Mouse (Mus musculus): Measurements from ENCODE around the gene Sirpa. TPM values are rescaled to one million over a fixed set of nuclear protein-coding genes. Genes with fewer than 3 reads are reported as not detected.
A peak's percentile ranks its signal among the peaks of the same experiment; 100 is the strongest.

The Sirpa gene
- 26.9 and 28.1 TPM in 2 replicates for polyA plus RNA-seq (2015; fragmentation: Nextera tagmentation; extraction: Ambion mirVana)

DNA sequence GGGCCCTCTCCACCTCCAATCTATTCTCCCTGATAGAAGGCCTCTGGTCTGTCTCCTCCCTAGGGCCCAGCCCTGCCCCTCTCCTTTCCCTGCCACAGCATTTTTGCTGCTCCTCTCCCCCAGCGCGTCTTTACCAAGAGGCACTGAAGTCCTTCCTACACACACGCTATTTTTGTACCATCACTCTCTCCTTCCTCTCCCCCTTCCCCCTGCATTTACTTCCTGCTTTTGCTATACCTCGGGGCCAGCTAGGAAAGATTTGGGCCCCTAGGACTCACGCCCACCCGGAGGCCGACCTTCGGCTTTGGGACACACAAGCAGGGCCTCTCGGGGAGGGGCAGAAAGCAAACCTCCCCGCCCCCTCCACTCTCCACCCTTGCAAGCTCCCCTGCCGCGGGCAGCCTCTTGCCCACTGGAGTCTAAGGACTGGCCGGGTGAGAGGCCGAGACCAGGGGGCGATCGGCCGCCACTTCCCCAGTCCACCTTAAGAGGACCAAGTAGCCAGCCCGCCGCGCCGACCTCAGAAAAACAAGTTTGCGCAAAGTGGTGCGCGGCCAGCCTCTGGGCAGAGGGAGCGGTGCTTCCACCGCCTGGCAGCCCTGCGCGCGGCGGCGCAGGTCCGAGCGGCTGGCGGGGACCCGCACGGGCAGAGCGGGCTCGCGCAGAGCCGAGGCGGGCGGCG, at the start of gene Sirpa:
TSS of gene Sirpa (plus strand) at position 377 of the 682 bp plus-strand sequence.
- no peaks in the 10 kb centered on the region for H3K9me3 ChIP-seq (ENCODE audit: low read length)

GRCm38 (mm10) chr2:129544448-129544847, 48.2 kb upstream of the Sirpa start:
- Histone ChIP-seq H3K9ac (replicated peaks) (no peak overlapping the region), H3K36me3 (replicated peaks; ENCODE audit: insufficient read depth, low read length) (no peaks in the 10 kb centered on the region), H3K4me2 (ENCODE audit: low read depth, low read length) (no peak overlapping the region), H3K4me3 (ENCODE audit: low read depth, low read length) (no peak overlapping the region), H3K27ac (ENCODE audit: low read depth) (no peak overlapping the region), H3K9me3 (ENCODE audit: low read length) (no peaks in the 10 kb centered on the region), H3K27me3 (ENCODE audit: insufficient read depth, low read length) (no peaks in the 10 kb centered on the region), H3K4me1 (ENCODE audit: insufficient read depth) (peaks cover 7% of the 10 kb centered on the region)
- ATAC-seq (peak; percentile 40; the same call in 1 of the 2 replicates), DNase-seq (peak; percentile 31)
- TF ChIP-seq CTCF (IDR thresholded peaks at IDR 0.05; ENCODE audit: low read depth), result no peak
- TF ChIP-seq EP300 (IDR thresholded peaks at IDR 0.05; ENCODE audit: low read depth), result no peak
- WGBS (ENCODE audit: insufficient replicate concordance), result 55% methylated on average over 4 of the region's 4 CpGs

More for the DNA sequence above, at the start of gene Sirpa:
- H3K9ac ChIP-seq (replicated peaks), result peak within 1 kb of the TSS; percentile 81
- H3K4me3 ChIP-seq (ENCODE audit: low read depth, low read length), result peak within 1 kb of the TSS; percentile 73
- peak within 1 kb of the TSS; percentile 79 for H3K4me2 ChIP-seq (ENCODE audit: low read depth, low read length)
- DNase-seq, result peak; percentile 81
- no peak for TF ChIP-seq CTCF (IDR thresholded peaks at IDR 0.05; ENCODE audit: low read depth)
- TF ChIP-seq EP300 (IDR thresholded peaks at IDR 0.05; ENCODE audit: low read depth), result no peak
- peak within 1 kb of the TSS; percentile 96 for H3K27ac ChIP-seq (ENCODE audit: low read depth)
- H3K27me3 ChIP-seq (ENCODE audit: insufficient read depth, low read length), result 0 out of 2 replicates have a peak, but pooled peaks cover 5% of the 10 kb centered on the region
- ATAC-seq, result peak; percentile 58
- H3K4me1 ChIP-seq (ENCODE audit: insufficient read depth), result peaks cover 22% of the 10 kb centered on the region
- under 1% methylated on average over 35 of the region's 43 CpGs for WGBS (ENCODE audit: insufficient replicate concordance)
- H3K36me3 ChIP-seq (replicated peaks; ENCODE audit: insufficient read depth, low read length), result no peaks in the 10 kb centered on the region

- DNase-seq, result no peak
- Histone ChIP-seq H3K4me1 (ENCODE audit: insufficient read depth) (peaks cover 7% of the 10 kb centered on the region), H3K36me3 (replicated peaks; ENCODE audit: insufficient read depth, low read length) (no peaks in the 10 kb centered on the region), H3K9ac (replicated peaks) (no peak overlapping the region), H3K27me3 (ENCODE audit: insufficient read depth, low read length) (no peaks in the 10 kb centered on the region), H3K9me3 (ENCODE audit: low read length) (no peaks in the 10 kb centered on the region), H3K4me2 (ENCODE audit: low read depth, low read length) (no peak overlapping the region), H3K4me3 (ENCODE audit: low read depth, low read length) (no peak overlapping the region), H3K27ac (ENCODE audit: low read depth) (no peak overlapping the region)
- 75% methylated on average over 3 of the region's 3 CpGs for WGBS (ENCODE audit: insufficient replicate concordance)
- no peak for ATAC-seq
- TF ChIP-seq EP300 (IDR thresholded peaks at IDR 0.05; ENCODE audit: low read depth), result no peak
These were observed 47.7 kb upstream of the Sirpa start for GRCm38 (mm10) chr2:129544919-129545318.

DNA sequence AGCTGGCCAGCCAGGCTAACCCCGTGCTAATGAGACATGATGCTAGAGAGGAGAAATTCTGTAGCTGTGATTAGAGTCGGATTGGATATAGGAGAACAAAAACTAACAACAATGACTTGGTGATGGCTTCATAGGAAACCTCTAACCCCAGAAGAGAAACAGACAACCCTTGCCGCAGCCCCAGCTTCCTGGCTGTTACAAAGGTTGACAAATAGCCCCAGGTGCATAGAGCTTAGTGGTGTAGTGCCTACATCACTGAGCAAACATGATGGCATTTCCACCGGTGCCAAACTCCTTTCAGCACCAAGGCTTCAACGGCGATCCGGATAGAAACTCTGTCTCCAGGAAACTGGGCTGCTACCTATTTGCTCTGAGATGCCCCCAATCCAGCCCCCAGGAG, 47.0 kb upstream of the Sirpa start:
- no peaks in the 10 kb centered on the region for H3K9me3 ChIP-seq (ENCODE audit: low read length)
- H3K4me1 ChIP-seq (ENCODE audit: insufficient read depth), result peaks cover 7% of the 10 kb centered on the region
- DNase-seq, result no peak
- no peak overlapping the region for H3K4me2 ChIP-seq (ENCODE audit: low read depth, low read length)
- no peak overlapping the region for H3K27ac ChIP-seq (ENCODE audit: low read depth)
- H3K36me3 ChIP-seq (replicated peaks; ENCODE audit: insufficient read depth, low read length), result no peaks in the 10 kb centered on the region
- 64% methylated on average over 7 of the region's 7 CpGs for WGBS (ENCODE audit: insufficient replicate concordance)
- ATAC-seq, result no peak
- no peak overlapping the region for H3K9ac ChIP-seq (replicated peaks)
- no peaks in the 10 kb centered on the region for H3K27me3 ChIP-seq (ENCODE audit: insufficient read depth, low read length)
- TF ChIP-seq CTCF (IDR thresholded peaks at IDR 0.05; ENCODE audit: low read depth) (no peak), EP300 (IDR thresholded peaks at IDR 0.05; ENCODE audit: low read depth) (no peak)
- no peak overlapping the region for H3K4me3 ChIP-seq (ENCODE audit: low read depth, low read length)

DNA sequence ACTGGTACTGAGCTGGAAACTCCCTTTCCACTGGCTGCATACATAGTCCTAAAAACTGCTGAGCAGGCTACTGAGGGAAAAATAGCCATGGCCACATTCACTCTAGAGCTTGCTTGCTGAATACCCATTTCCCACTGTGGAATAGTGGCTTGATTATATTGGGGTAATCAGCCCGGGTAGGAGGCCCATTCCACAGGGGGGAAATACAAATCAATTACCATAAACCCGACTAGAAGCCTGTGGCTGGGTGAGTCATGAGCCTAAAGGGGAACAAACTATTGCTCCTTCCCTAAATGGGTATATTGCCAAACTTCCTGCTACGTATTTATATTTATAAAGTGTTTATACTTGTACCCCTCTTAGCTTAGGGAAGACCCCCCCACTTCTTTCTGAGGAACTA, 45.9 kb upstream of the Sirpa start:
- Histone ChIP-seq H3K36me3 (replicated peaks; ENCODE audit: insufficient read depth, low read length) (no peaks in the 10 kb centered on the region), H3K27ac (ENCODE audit: low read depth) (peak overlapping the region; percentile 11; the same call in 1 of the 2 replicates), H3K4me2 (ENCODE audit: low read depth, low read length) (no peak overlapping the region), H3K9me3 (ENCODE audit: low read length) (no peaks in the 10 kb centered on the region), H3K4me1 (ENCODE audit: insufficient read depth) (peaks cover 7% of the 10 kb centered on the region), H3K9ac (replicated peaks) (no peak overlapping the region), H3K4me3 (ENCODE audit: low read depth, low read length) (no peak overlapping the region), H3K27me3 (ENCODE audit: insufficient read depth, low read length) (no peaks in the 10 kb centered on the region)
- ATAC-seq (peak; percentile 47; the same call in 1 of the 2 replicates), DNase-seq (no peak)
- TF ChIP-seq CTCF (IDR thresholded peaks at IDR 0.05; ENCODE audit: low read depth) (no peak), EP300 (IDR thresholded peaks at IDR 0.05; ENCODE audit: low read depth) (no peak)
- 29% methylated on average over 3 of the region's 3 CpGs for WGBS (ENCODE audit: insufficient replicate concordance)

- no peak overlapping the region for H3K4me3 ChIP-seq (ENCODE audit: low read depth, low read length)
- H3K36me3 ChIP-seq (replicated peaks; ENCODE audit: insufficient read depth, low read length), result no peaks in the 10 kb centered on the region
- H3K27ac ChIP-seq (ENCODE audit: low read depth), result 0 out of 2 replicates have a peak overlapping the region, but pooled peaks have one; percentile 44
- no peak for TF ChIP-seq CTCF (IDR thresholded peaks at IDR 0.05; ENCODE audit: low read depth)
- no peak for TF ChIP-seq EP300 (IDR thresholded peaks at IDR 0.05; ENCODE audit: low read depth)
- no peak overlapping the region for H3K9ac ChIP-seq (replicated peaks)
- H3K4me2 ChIP-seq (ENCODE audit: low read depth, low read length), result no peak overlapping the region
- peaks cover 7% of the 10 kb centered on the region for H3K4me1 ChIP-seq (ENCODE audit: insufficient read depth)
- H3K9me3 ChIP-seq (ENCODE audit: low read length), result no peaks in the 10 kb centered on the region
- WGBS (ENCODE audit: insufficient replicate concordance), result 41% methylated on average over 9 of the region's 9 CpGs
- DNase-seq (no peak), ATAC-seq (no peak)
- H3K27me3 ChIP-seq (ENCODE audit: insufficient read depth, low read length), result no peaks in the 10 kb centered on the region
These were observed 43.0 kb upstream of the Sirpa start for GRCm38 (mm10) chr2:129549537-129550135.

All from liver, postnatal 0 days (tissue).